Mouse (Mus musculus) myocyte (in vitro differentiated cells): ENCODE measurements around the gene Ccn1.

Experiments
- CEBPB ChIP-seq: IDR thresholded peaks from 2 replicates; pipeline ENCODE4 v1.6.1; 2011; ENCODE audit warnings: mild to moderate bottlenecking, moderate library complexity; ENCODE audit not compliant: poor library complexity, insufficient read depth, severe bottlenecking
- E2F4 ChIP-seq: IDR thresholded peaks from one replicate; pipeline ENCODE4 v1.6.1; 2011; ENCODE audit warnings: mild to moderate bottlenecking, control low read depth, moderate library complexity; ENCODE audit not compliant: insufficient read depth
- MAX ChIP-seq: IDR thresholded peaks from one replicate; pipeline ENCODE4 v1.6.1; 2011; ENCODE audit warnings: low read depth, mild to moderate bottlenecking, control low read depth
- MYOG ChIP-seq, 3 experiments: IDR thresholded peaks; one replicate each; pipeline ENCODE4 v1.6.1; 2011; ENCODE audit warnings: control low read depth in 2 of 3, low read depth in 2 of 3, mild to moderate bottlenecking in 2 of 3; ENCODE audit not compliant: insufficient read length in 2 of 3, control insufficient read depth in 1 of 3, insufficient read depth in 1 of 3
- POLR2A ChIP-seq: IDR thresholded peaks from one replicate; pipeline ENCODE4 v1.6.1; 2011; ENCODE audit warnings: low read depth, mild to moderate bottlenecking, control low read depth, moderate library complexity; ENCODE audit not compliant: insufficient read length
- REST ChIP-seq: IDR thresholded peaks from one replicate; pipeline ENCODE4 v1.6.1; 2011; ENCODE audit warnings: mild to moderate bottlenecking, control low read depth, moderate library complexity; ENCODE audit not compliant: insufficient read depth, insufficient read length
- TCF12 ChIP-seq: IDR thresholded peaks from one replicate; pipeline ENCODE4 v1.6.1; 2011; ENCODE audit warnings: mild to moderate bottlenecking, control low read depth; ENCODE audit not compliant: poor library complexity, insufficient read depth, severe bottlenecking
- USF1 ChIP-seq: IDR thresholded peaks from one replicate; pipeline ENCODE4 v1.6.1; 2011; ENCODE audit warnings: low read depth, mild to moderate bottlenecking, control low read depth, moderate library complexity

DNA sequence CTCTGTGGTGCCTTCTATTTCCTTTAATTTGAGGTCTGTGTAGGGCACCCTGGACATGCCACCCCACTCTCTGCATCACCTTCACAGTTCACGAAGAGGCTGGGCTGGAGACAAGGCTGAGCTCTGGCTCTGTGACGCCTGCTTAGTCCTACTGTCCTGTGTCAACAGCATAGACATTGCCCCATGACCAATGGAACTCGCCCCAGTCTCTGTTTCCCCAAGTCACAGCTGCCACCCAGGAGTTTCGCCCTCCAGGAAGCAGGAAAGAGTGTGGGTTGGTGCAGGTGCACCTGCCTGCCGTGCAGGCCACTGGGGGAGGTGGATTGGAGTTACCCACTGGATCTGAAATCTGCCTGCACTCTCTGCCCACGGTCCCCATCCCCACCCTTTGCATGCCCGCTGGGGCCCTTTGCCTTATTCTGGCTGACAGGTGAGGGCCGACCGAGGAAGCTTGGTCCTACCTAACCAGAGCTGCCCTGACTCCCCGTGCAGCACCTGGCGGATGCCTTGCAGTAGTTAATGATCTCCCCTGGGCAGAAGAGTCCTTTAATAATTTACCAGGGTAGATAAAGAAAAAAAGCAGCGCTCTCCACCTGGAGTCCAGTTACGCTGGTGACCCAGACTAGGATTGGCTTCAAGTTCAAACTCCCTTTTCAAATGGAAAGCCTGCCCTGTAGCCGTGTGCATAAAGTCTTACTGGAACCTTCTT is 15.6 kb downstream of the Ccn1 start:
- TF ChIP-seq POLR2A (no peak), TCF12 (no peak), REST (no peak), E2F4 (no peak), MAX (no peak), MYOG (IDR thresholded peaks at IDR 0.05; ENCODE audit: control insufficient read depth in 1 of 3, insufficient read depth in 1 of 3, insufficient read length in 2 of 3, low read depth in 2 of 3) (no peak), USF1 (no peak), CEBPB (no peak)
